Comparison of ENCODE assay signal across 8 mouse cellular contexts in genomic region chr9:72791681-72792080, GRCm38 (mm10). TPM values are rescaled to one million over a fixed set of nuclear protein-coding genes. Genes with fewer than 3 reads are reported as not detected.
DNase-seq lines count a peak whose midpoint lies in the region; ATAC-seq lines count a peak whose summit lies in the region.

No protein-coding gene starts in this region.

- no peak for ATAC-seq in hindbrain, embryonic 12.5 days (ENCODE audit: low FRiP score)
- ATAC-seq in heart, embryonic 16.5 days (replicated peaks; ENCODE audit: extremely low read depth, insufficient read depth, low FRiP score) = no peak
- peak; percentile 76 for ATAC-seq in liver, embryonic 11.5 days (replicated peaks; ENCODE audit: low FRiP score)

- H3K27ac ChIP-seq in hindbrain, embryonic 10.5 days = peak overlapping the region; percentile 73
- no peak overlapping the region for H3K27ac ChIP-seq in hindbrain, embryonic 12.5 days
- H3K27ac ChIP-seq in heart, embryonic 16.5 days (ENCODE audit: low read length) = no peak overlapping the region
- no peak overlapping the region for H3K27ac ChIP-seq in liver, embryonic 11.5 days (ENCODE audit: low read depth, low read length)

- H3K9ac ChIP-seq in hindbrain, embryonic 12.5 days = no peak overlapping the region
- H3K9ac ChIP-seq in heart, embryonic 16.5 days (ENCODE audit: low read length) = no peak overlapping the region
- H3K9ac ChIP-seq in liver, embryonic 11.5 days (ENCODE audit: low read depth, low read length) = 0 out of 2 replicates have a peak overlapping the region, but pooled peaks have one; percentile 25

- peak overlapping the region; percentile 20 for H3K4me3 ChIP-seq in hindbrain, embryonic 10.5 days
- no peak overlapping the region for H3K4me3 ChIP-seq in hindbrain, embryonic 12.5 days
- H3K4me3 ChIP-seq in heart, embryonic 16.5 days (ENCODE audit: low read length) = no peak overlapping the region; the same call in 1 of the 2 replicates
- H3K4me3 ChIP-seq in liver, embryonic 11.5 days (ENCODE audit: low read depth, low read length) = peak overlapping the region; percentile 32; the same call in 1 of the 2 replicates

- no peaks in the 10 kb centered on the region for H3K27me3 ChIP-seq in hindbrain, embryonic 10.5 days (ENCODE audit: insufficient read depth, poor library complexity, severe bottlenecking)
- no peaks in the 10 kb centered on the region for H3K27me3 ChIP-seq in hindbrain, embryonic 12.5 days
- H3K27me3 ChIP-seq in heart, embryonic 16.5 days (ENCODE audit: control insufficient read depth, insufficient read depth, low read length) = no peaks in the 10 kb centered on the region
- no peaks in the 10 kb centered on the region for H3K27me3 ChIP-seq in liver, embryonic 11.5 days (replicated peaks; ENCODE audit: control insufficient read depth, insufficient read depth, low read length)

- DNase-seq in hindbrain, embryonic 10.5 days (ENCODE audit: low spot score) = peak; percentile 63
- peak; percentile 81 for DNase-seq in embryo, embryonic 11 days
- DNase-seq in liver, embryonic 11.5 days (ENCODE audit: low spot score) = no peak
- no peak for DNase-seq in frontal cortex, postnatal 36 days (ENCODE audit: low spot score in 2 of 2)
- DNase-seq in layer of hippocampus, adult 9-10 months (ENCODE audit: low spot score) = no peak
- no peak for DNase-seq in urinary bladder, postnatal 10 days (ENCODE audit: low spot score)

- H3K36me3 ChIP-seq in hindbrain, embryonic 10.5 days = no peaks in the 10 kb centered on the region
- H3K36me3 ChIP-seq in hindbrain, embryonic 12.5 days = no peaks in the 10 kb centered on the region
- H3K36me3 ChIP-seq in heart, embryonic 16.5 days (ENCODE audit: control insufficient read depth, insufficient read depth) = no peaks in the 10 kb centered on the region
- no peaks in the 10 kb centered on the region for H3K36me3 ChIP-seq in liver, embryonic 11.5 days (ENCODE audit: control insufficient read depth, insufficient read depth, low read length)

- H3K4me1 ChIP-seq in hindbrain, embryonic 10.5 days (replicated peaks) = peaks cover 38% of the 10 kb centered on the region
- peaks cover 3% of the 10 kb centered on the region; the same call in 1 of the 2 replicates for H3K4me1 ChIP-seq in hindbrain, embryonic 12.5 days
- peaks cover 17% of the 10 kb centered on the region for H3K4me1 ChIP-seq in heart, embryonic 16.5 days (ENCODE audit: control insufficient read depth, insufficient read depth, low read length)
- peaks cover 5% of the 10 kb centered on the region for H3K4me1 ChIP-seq in liver, embryonic 11.5 days (replicated peaks; ENCODE audit: control insufficient read depth, insufficient read depth, low read length)

- 0 out of 2 replicates have a peak, but pooled peaks cover 2% of the 10 kb centered on the region for H3K9me3 ChIP-seq in hindbrain, embryonic 10.5 days
- no peaks in the 10 kb centered on the region for H3K9me3 ChIP-seq in hindbrain, embryonic 12.5 days (replicated peaks)
- peaks cover 3% of the 10 kb centered on the region; the same call in 1 of the 2 replicates for H3K9me3 ChIP-seq in heart, embryonic 16.5 days (replicated peaks; ENCODE audit: control insufficient read depth, low read length)
- no peaks in the 10 kb centered on the region for H3K9me3 ChIP-seq in liver, embryonic 11.5 days (ENCODE audit: control insufficient read depth, low read length)

- H3K4me2 ChIP-seq in hindbrain, embryonic 12.5 days (replicated peaks) = no peak overlapping the region
- H3K4me2 ChIP-seq in heart, embryonic 16.5 days (ENCODE audit: low read depth, low read length) = peak overlapping the region; percentile 53
- peak overlapping the region; percentile 61 for H3K4me2 ChIP-seq in liver, embryonic 11.5 days

- WGBS in hindbrain, embryonic 10.5 days = 3% methylated on average over 6 of the region's 6 CpGs
- WGBS in hindbrain, embryonic 12.5 days = 7% methylated on average over 6 of the region's 6 CpGs
- 7% methylated on average over 6 of the region's 6 CpGs for WGBS in heart, embryonic 16.5 days
- 1% methylated on average over 6 of the region's 6 CpGs for WGBS in liver, embryonic 11.5 days

RNA-seq across cellular contexts. Expression of gene Prtg, which starts 15.0 kb away (rescaled TPM):
- 7.6 and 19.9 TPM in 2 replicates for polyA plus RNA-seq in hindbrain, embryonic 10.5 days (2016; fragmentation: Nextera tagmentation; extraction: Ambion mirVana)
- polyA plus RNA-seq in hindbrain, embryonic 12.5 days (2016; fragmentation: Nextera tagmentation; extraction: Ambion mirVana) = 2.1 and 2.2 TPM in 2 replicates
- 0.29 TPM in 2 replicates for polyA plus RNA-seq in heart, embryonic 16.5 days (2015; fragmentation: Nextera tagmentation; extraction: Ambion mirVana)
- 1.7 TPM in 2 replicates for polyA plus RNA-seq in liver, embryonic 11.5 days (2014; fragmentation: Nextera tagmentation; extraction: Ambion mirVana)

Comparison
In these comparisons a context has a peak if more than half of its experiments do, and no peak if none do; other contexts are left out.
1. H3K4me3 ChIP-seq: peak in hindbrain, embryonic 10.5 days (single experiment) and liver, embryonic 11.5 days (single experiment); none in hindbrain, embryonic 12.5 days (single experiment) and heart, embryonic 16.5 days (single experiment).
2. DNase-seq: peak in hindbrain, embryonic 10.5 days (single experiment) and embryo, embryonic 11 days (single experiment); none in liver, embryonic 11.5 days (single experiment), frontal cortex, postnatal 36 days (0 of 2), layer of hippocampus, adult 9-10 months (single experiment) and urinary bladder, postnatal 10 days (single experiment).